Mouse (Mus musculus) spleen, adult 10 weeks (tissue): ENCODE measurements around the gene Grin2b. TPM values are rescaled to one million over a fixed set of nuclear protein-coding genes. Genes with fewer than 3 reads are reported as not detected.

ENCODE experiments used
- polyA plus RNA-seq: library from polyadenylated mRNA; stranded (reverse); fragments of 350-450 nt; fragmentation: Illumina TruSeq; extraction: RNeasy Lipid Tissue Mini Kit (QIAGEN cat#74804); gene quantifications from one replicate; pipeline ENCODE4 v1.2.3, GENCODE M21; 2015; ENCODE audit warnings: low replicate concordance; ENCODE audit not compliant: insufficient read depth

Grin2b gene
- polyA plus RNA-seq = not detected

GRCm38 (mm10) chr6:136173191-136173896, at the start of gene Grin2b:
Gene Grin2b, minus strand, starts transcription at chr6:136173511.

Other genes starting within 250 kb of the Grin2b start
- gene Gm8994, start 154.0 kb upstream of the Grin2b start, polyA plus RNA-seq = not detected
- not detected for gene E330021D16Rik, start 242.1 kb upstream of the Grin2b start, polyA plus RNA-seq